Mouse (Mus musculus) hindbrain, embryonic 11.5 days (tissue): Measurements from ENCODE around the gene Slc38a10. TPM values are rescaled to one million over a fixed set of nuclear protein-coding genes. Genes with fewer than 3 reads are reported as not detected.

Source experiments
- ATAC-seq: fragments of 200-750 bp; cut with Nextera tagmentation; 2 replicates; pipeline ENCODE4 v1.8.0; 2017; ENCODE audit warnings: mild to moderate bottlenecking, moderate TSS enrichment, moderate library complexity; ENCODE audit not compliant: low FRiP score
- DNase-seq: peaks from one replicate; pipeline ENCODE4 v3.0.0-alpha.2; 2015; ENCODE audit warnings: low spot score
- H3K27ac ChIP-seq: fragments of 300-500 bp; sonication (generic); 2 replicates; pipeline ENCODE4 v1.5.1; 2014; ENCODE audit warnings: mild to moderate bottlenecking, low read depth, low read length
- H3K27me3 ChIP-seq: fragments of 300-500 bp; sonication (generic); 2 replicates; pipeline ENCODE4 v1.6.1; 2014; ENCODE audit warnings: mild to moderate bottlenecking, low read length, moderate library complexity, mixed read lengths; ENCODE audit not compliant: control insufficient read depth, insufficient read depth
- H3K36me3 ChIP-seq: fragments of 300-500 bp; sonication (generic); 2 replicates; pipeline ENCODE4 v1.6.1; 2014; ENCODE audit warnings: mild to moderate bottlenecking, low read length, moderate library complexity, mixed read lengths; ENCODE audit not compliant: control insufficient read depth, insufficient read depth
- H3K4me1 ChIP-seq: fragments of 300-500 bp; sonication (generic); replicated peaks from 2 replicates; pipeline ENCODE4 v1.6.1; 2014; ENCODE audit warnings: low read length, mixed read lengths; ENCODE audit not compliant: control insufficient read depth, insufficient read depth
- H3K4me2 ChIP-seq: fragments of 300-500 bp; sonication (generic); replicated peaks from 2 replicates; pipeline ENCODE4 v1.6.1; 2014; ENCODE audit warnings: mild to moderate bottlenecking, low read depth, low read length
- H3K4me3 ChIP-seq: fragments of 300-500 bp; sonication (generic); 2 replicates; pipeline ENCODE4 v1.5.1; 2014; ENCODE audit warnings: low read depth, low read length
- H3K9ac ChIP-seq: fragments of 300-500 bp; sonication (generic); 2 replicates; pipeline ENCODE4 v1.6.1; 2014; ENCODE audit warnings: low read depth, low read length
- H3K9me3 ChIP-seq: fragments of 300-500 bp; sonication (generic); 2 replicates; pipeline ENCODE4 v1.6.1; 2016; ENCODE audit warnings: low read length; ENCODE audit not compliant: control insufficient read depth
- WGBS: fragments of 180-500 bp; shearing (Covaris S2); extraction: QIAGEN DNeasy Blood & Tissue Kit; methylation state at CpG from one replicate; pipeline ENCODE4 v1.1.7; 2014; 5-methylcytosine and 5-hydroxymethylcytosine counted together
- polyA plus RNA-seq: library from polyadenylated mRNA; unstranded; fragments of >200 nt; fragmentation: Nextera tagmentation; extraction: Ambion mirVana; gene quantifications from 2 replicates; pipeline ENCODE4 v1.2.1, GENCODE M21; 2014

Slc38a10 gene
- polyA plus RNA-seq, 1 experiment from 2014 or later = 64.7 TPM

- Histone ChIP-seq H3K9ac (no peak overlapping the region), H3K27ac (no peak overlapping the region), H3K4me1 (peaks cover 9% of the 10 kb centered on the region; the same call in 1 of the 2 replicates), H3K27me3 (no peaks in the 10 kb centered on the region; the same call in 1 of the 2 replicates), H3K9me3 (no peaks in the 10 kb centered on the region), H3K36me3 (no peaks in the 10 kb centered on the region), H3K4me2 (no peak overlapping the region), H3K4me3 (no peak overlapping the region)
- DNase-seq (no peak), ATAC-seq (no peak)
- 38% methylated on average over 12 of the region's 12 CpGs for WGBS
These were observed 16.8 kb upstream of the Slc38a10 start for GRCm38 (mm10) chr11:120167921-120168356.

- H3K4me2 ChIP-seq = no peak overlapping the region
- peaks cover 9% of the 10 kb centered on the region; the same call in 1 of the 2 replicates for H3K4me1 ChIP-seq
- no peak overlapping the region for H3K9ac ChIP-seq
- H3K9me3 ChIP-seq = no peaks in the 10 kb centered on the region
- ATAC-seq (no peak), DNase-seq (no peak)
- H3K27ac ChIP-seq = no peak overlapping the region
- H3K27me3 ChIP-seq = no peaks in the 10 kb centered on the region; the same call in 1 of the 2 replicates
- WGBS = 40% methylated on average over 5 of the region's 5 CpGs
- H3K4me3 ChIP-seq = no peak overlapping the region
- H3K36me3 ChIP-seq = no peaks in the 10 kb centered on the region
These were observed 15.9 kb upstream of the Slc38a10 start for GRCm38 (mm10) chr11:120167059-120167458.

- Histone ChIP-seq H3K4me1 (peaks cover 6% of the 10 kb centered on the region; the same call in 1 of the 2 replicates), H3K27ac (no peak overlapping the region), H3K9me3 (no peaks in the 10 kb centered on the region), H3K4me3 (no peak overlapping the region), H3K9ac (no peak overlapping the region), H3K36me3 (no peaks in the 10 kb centered on the region), H3K27me3 (no peaks in the 10 kb centered on the region; the same call in 1 of the 2 replicates), H3K4me2 (no peak overlapping the region)
- DNase-seq = no peak
- no peak for ATAC-seq
- 61% methylated on average over 17 of the region's 17 CpGs for WGBS
These were observed 13.5 kb upstream of the Slc38a10 start for GRCm38 (mm10) chr11:120164471-120165261.

GRCm38 (mm10) chr11:120164028-120164427, 12.9 kb upstream of the Slc38a10 start:
- H3K4me3 ChIP-seq = no peak overlapping the region
- H3K27me3 ChIP-seq = no peaks in the 10 kb centered on the region; the same call in 1 of the 2 replicates
- H3K4me1 ChIP-seq = peaks cover 3% of the 10 kb centered on the region; the same call in 1 of the 2 replicates
- no peaks in the 10 kb centered on the region for H3K9me3 ChIP-seq
- H3K9ac ChIP-seq = no peak overlapping the region
- ATAC-seq = no peak
- no peak overlapping the region for H3K4me2 ChIP-seq
- WGBS = 79% methylated on average over 5 of the region's 5 CpGs
- DNase-seq = no peak
- no peak overlapping the region for H3K27ac ChIP-seq
- no peaks in the 10 kb centered on the region for H3K36me3 ChIP-seq

GRCm38 (mm10) chr11:120163207-120163606, 12.1 kb upstream of the Slc38a10 start:
- no peak for ATAC-seq
- Histone ChIP-seq H3K27me3 (no peaks in the 10 kb centered on the region; the same call in 1 of the 2 replicates), H3K4me2 (no peak overlapping the region), H3K27ac (no peak overlapping the region), H3K4me3 (no peak overlapping the region), H3K36me3 (no peaks in the 10 kb centered on the region), H3K9me3 (no peaks in the 10 kb centered on the region), H3K9ac (no peak overlapping the region), H3K4me1 (peaks cover 3% of the 10 kb centered on the region; the same call in 1 of the 2 replicates)
- 93% methylated on average over 3 of the region's 3 CpGs for WGBS
- DNase-seq = no peak

GRCm38 (mm10) chr11:120161245-120161644, 10.1 kb upstream of the Slc38a10 start:
- H3K4me2 ChIP-seq = no peak overlapping the region
- H3K36me3 ChIP-seq = no peaks in the 10 kb centered on the region
- no peak overlapping the region for H3K27ac ChIP-seq
- no peak for DNase-seq
- no peak overlapping the region for H3K9ac ChIP-seq
- no peak overlapping the region for H3K4me3 ChIP-seq
- H3K27me3 ChIP-seq = no peaks in the 10 kb centered on the region
- 43% methylated on average over 4 of the region's 4 CpGs for WGBS
- H3K4me1 ChIP-seq = no peaks in the 10 kb centered on the region
- no peaks in the 10 kb centered on the region for H3K9me3 ChIP-seq
- no peak for ATAC-seq

- Histone ChIP-seq H3K4me3 (no peak overlapping the region), H3K9ac (no peak overlapping the region), H3K27ac (no peak overlapping the region), H3K36me3 (no peaks in the 10 kb centered on the region), H3K27me3 (no peaks in the 10 kb centered on the region), H3K4me1 (no peaks in the 10 kb centered on the region), H3K9me3 (no peaks in the 10 kb centered on the region), H3K4me2 (no peak overlapping the region)
- ATAC-seq = no peak
- WGBS = 79% methylated on average over 4 of the region's 4 CpGs
- DNase-seq = peak; percentile 54
These were observed 9.3 kb upstream of the Slc38a10 start for GRCm38 (mm10) chr11:120160478-120160877.

GRCm38 (mm10) chr11:120159653-120160052, 8.5 kb upstream of the Slc38a10 start:
- no peak overlapping the region for H3K4me3 ChIP-seq
- H3K4me2 ChIP-seq = no peak overlapping the region
- no peaks in the 10 kb centered on the region for H3K4me1 ChIP-seq
- no peaks in the 10 kb centered on the region for H3K36me3 ChIP-seq
- DNase-seq = no peak
- ATAC-seq = no peak
- H3K27ac ChIP-seq = no peak overlapping the region
- no peaks in the 10 kb centered on the region for H3K9me3 ChIP-seq
- H3K27me3 ChIP-seq = no peaks in the 10 kb centered on the region
- WGBS = 59% methylated on average over 5 of the region's 5 CpGs
- H3K9ac ChIP-seq = no peak overlapping the region

GRCm38 (mm10) chr11:120158828-120159227, 7.7 kb upstream of the Slc38a10 start:
- Histone ChIP-seq H3K4me3 (no peak overlapping the region), H3K27ac (no peak overlapping the region), H3K27me3 (no peaks in the 10 kb centered on the region), H3K4me1 (no peaks in the 10 kb centered on the region), H3K9me3 (no peaks in the 10 kb centered on the region), H3K36me3 (no peaks in the 10 kb centered on the region), H3K4me2 (no peak overlapping the region), H3K9ac (no peak overlapping the region)
- DNase-seq = no peak
- ATAC-seq = no peak
- WGBS = 58% methylated on average over 5 of the region's 5 CpGs
